Mouse (Mus musculus) NIH3T3 (cell line): Measurements from ENCODE around the gene Akp3.
A peak's percentile ranks its signal among the peaks of the same experiment; 100 is the strongest.

Source experiments
- DNase-seq: peaks from one replicate; pipeline ENCODE4 v3.0.0-alpha.2; 2012; ENCODE audit warnings: low read depth

Gene Akp3

GRCm38 (mm10) chr1:87124673-87125072 is at the start of gene Akp3:
TSS of gene Akp3 (plus strand) at chr1:87124973.
- no peak for DNase-seq

GRCm38 (mm10) chr1:87086196-87086595 is 38.6 kb upstream of the Akp3 start:
- no peak for DNase-seq

GRCm38 (mm10) chr1:87086964-87087363 is 37.8 kb upstream of the Akp3 start:
- DNase-seq = no peak

- no peak for DNase-seq
These were observed 35.5 kb upstream of the Akp3 start for GRCm38 (mm10) chr1:87089251-87089650.

GRCm38 (mm10) chr1:87089828-87090227 is 34.9 kb upstream of the Akp3 start, which contains the start of gene Alppl2:
TSS of gene Alppl2 (minus strand) at chr1:87089928.
- DNase-seq = no peak

- no peak for DNase-seq
These were observed 29.1 kb upstream of the Akp3 start for GRCm38 (mm10) chr1:87095642-87096041.

- DNase-seq = peak; percentile 51
These were observed 26.3 kb upstream of the Akp3 start for GRCm38 (mm10) chr1:87098358-87098975.

- no peak for DNase-seq
These were observed 23.4 kb upstream of the Akp3 start, which contains the start of gene Alpi for GRCm38 (mm10) chr1:87101411-87101810. TSS of gene Alpi (minus strand) at chr1:87101606.

GRCm38 (mm10) chr1:87102114-87102513 is 22.7 kb upstream of the Akp3 start:
- no peak for DNase-seq

GRCm38 (mm10) chr1:87103936-87104335 is 20.8 kb upstream of the Akp3 start:
- DNase-seq = no peak

- DNase-seq = no peak
These were observed 18.2 kb upstream of the Akp3 start for GRCm38 (mm10) chr1:87106536-87106935.

GRCm38 (mm10) chr1:87108564-87108963 is 16.2 kb upstream of the Akp3 start:
- DNase-seq = no peak

- peak; percentile 57 for DNase-seq
These were observed 12.9 kb upstream of the Akp3 start for GRCm38 (mm10) chr1:87111719-87112354.

GRCm38 (mm10) chr1:87114784-87115183 is 10.0 kb upstream of the Akp3 start:
- DNase-seq = peak; percentile 49

- DNase-seq = no peak
These were observed 2.6 kb downstream of the Akp3 start for GRCm38 (mm10) chr1:87127206-87128030.

- DNase-seq = peak; percentile 64
These were observed 7.0 kb downstream of the Akp3 start for GRCm38 (mm10) chr1:87131803-87132202.

- no peak for DNase-seq
These were observed 16.8 kb downstream of the Akp3 start for GRCm38 (mm10) chr1:87141550-87141949.

- peak; percentile 79 for DNase-seq
These were observed 17.7 kb downstream of the Akp3 start for GRCm38 (mm10) chr1:87142456-87142855.

GRCm38 (mm10) chr1:87143141-87143540 is 18.4 kb downstream of the Akp3 start:
- no peak for DNase-seq

- no peak for DNase-seq
These were observed 24.6 kb downstream of the Akp3 start for GRCm38 (mm10) chr1:87149422-87149821.

- no peak for DNase-seq
These were observed 26.5 kb downstream of the Akp3 start for GRCm38 (mm10) chr1:87151286-87151685.

GRCm38 (mm10) chr1:87153776-87154500 is 29.2 kb downstream of the Akp3 start:
- DNase-seq = no peak
